Mouse (Mus musculus): Measurements from ENCODE around the gene Apol7b. TPM values are rescaled to one million over a fixed set of nuclear protein-coding genes. Genes with fewer than 3 reads are reported as not detected.
"Not testable (repeated sequence)": the region's sequence is repeated elsewhere in the genome, so short reads cannot be mapped to it uniquely, and the experiment has no call there.

Apol7b gene
- total RNA-seq, 2 experiments from 2014 or later: 0.20 to 0.99 TPM

DNA sequence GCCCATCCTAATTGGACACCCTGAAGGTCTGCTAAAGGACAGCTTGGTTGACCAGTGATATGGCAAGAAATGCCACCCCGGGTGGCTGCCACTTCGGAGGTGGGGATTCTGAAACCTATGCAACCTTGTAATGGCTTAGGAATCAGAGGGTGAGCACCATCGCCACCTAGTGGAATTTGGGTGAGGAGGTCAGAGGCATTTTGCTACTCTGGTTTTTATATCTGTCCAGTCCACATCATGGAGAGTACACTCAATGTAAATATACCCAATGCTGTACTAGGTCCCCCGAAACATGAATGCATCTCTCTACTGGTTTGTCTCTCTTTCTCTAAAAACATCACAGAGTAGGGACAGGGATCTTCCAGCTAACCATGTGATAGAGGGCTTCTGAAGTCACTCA, 34.6 kb downstream of the Apol7b start:
- intact Hi-C loops (cut with DNase I); DNase-seq; H3K27ac ChIP-seq; H3K4me3 ChIP-seq: not testable (repeated sequence)
- peak; percentile 59 for TF ChIP-seq CTCF (IDR thresholded peaks at IDR 0.05)

GRCm38 (mm10) chr15:77411035-77411434, 36.3 kb downstream of the Apol7b start, which contains the start of gene Apol9a:
Gene Apol9a (minus strand): TSS chr15:77411135.
- not testable (repeated sequence) for H3K4me3 ChIP-seq, H3K27ac ChIP-seq

GRCm38 (mm10) chr15:77406370-77406769, 40.9 kb downstream of the Apol7b start:
- intact Hi-C loops (cut with DNase I): not testable (repeated sequence)

More at GRCm38 (mm10) chr15:77411035-77411434, 36.3 kb downstream of the Apol7b start, which contains the start of gene Apol9a:
- DNase-seq; intact Hi-C loops (cut with DNase I): not testable (repeated sequence)

GRCm38 (mm10) chr15:77399027-77399426, 48.3 kb downstream of the Apol7b start, which contains the start of gene Apol7a:
Gene Apol7a (minus strand): TSS chr15:77399110.
- H3K27ac ChIP-seq; intact Hi-C loops (cut with DNase I): not testable (repeated sequence)
- peak; percentile 48 for DNase-seq

More at GRCm38 (mm10) chr15:77406370-77406769, 40.9 kb downstream of the Apol7b start:
- H3K4me3 ChIP-seq, DNase-seq, H3K27ac ChIP-seq: not testable (repeated sequence)

DNA sequence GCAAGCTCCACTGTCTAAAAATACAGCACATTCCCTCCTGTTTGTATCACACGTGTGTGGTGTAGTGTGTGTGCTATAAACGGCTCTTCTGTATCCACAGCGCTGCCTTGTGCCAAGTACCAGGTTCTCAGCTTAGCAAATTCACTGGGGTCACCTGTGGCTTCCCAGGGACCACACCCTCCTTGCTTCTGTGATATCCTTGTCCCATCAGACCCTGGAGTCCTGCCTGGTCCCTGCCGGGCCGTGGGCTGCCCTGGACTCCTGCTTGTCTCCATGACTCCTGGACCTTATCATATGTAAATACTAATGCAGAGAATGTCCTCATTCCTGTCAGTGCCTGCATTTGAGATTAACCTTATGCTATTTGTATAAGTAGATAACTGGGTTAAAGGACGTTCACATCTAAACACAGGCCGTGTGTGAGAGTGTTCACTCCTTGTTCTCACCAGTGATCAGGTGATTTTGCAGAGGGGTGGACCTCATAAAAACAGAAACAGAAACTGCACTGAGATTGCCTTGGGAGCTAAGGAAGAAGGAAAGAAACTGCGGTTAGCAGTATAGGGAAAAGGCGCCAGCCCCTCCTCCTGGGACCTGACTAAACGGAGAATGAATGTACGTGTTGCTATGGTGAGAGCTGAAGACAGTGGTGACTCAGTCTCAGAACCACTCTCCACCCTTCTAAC, 49.7 kb downstream of the Apol7b start:
- H3K27ac ChIP-seq: peak overlapping the region; percentile 40; the same call in 1 of the 2 replicates
- DNase-seq: peak; percentile 66
- intact Hi-C loops (cut with DNase I); H3K4me3 ChIP-seq: not testable (repeated sequence)

More at GRCm38 (mm10) chr15:77399027-77399426, 48.3 kb downstream of the Apol7b start, which contains the start of gene Apol7a:
- not testable (repeated sequence) for H3K4me3 ChIP-seq
- TF ChIP-seq CTCF (IDR thresholded peaks at IDR 0.05): peak; percentile 52

DNA sequence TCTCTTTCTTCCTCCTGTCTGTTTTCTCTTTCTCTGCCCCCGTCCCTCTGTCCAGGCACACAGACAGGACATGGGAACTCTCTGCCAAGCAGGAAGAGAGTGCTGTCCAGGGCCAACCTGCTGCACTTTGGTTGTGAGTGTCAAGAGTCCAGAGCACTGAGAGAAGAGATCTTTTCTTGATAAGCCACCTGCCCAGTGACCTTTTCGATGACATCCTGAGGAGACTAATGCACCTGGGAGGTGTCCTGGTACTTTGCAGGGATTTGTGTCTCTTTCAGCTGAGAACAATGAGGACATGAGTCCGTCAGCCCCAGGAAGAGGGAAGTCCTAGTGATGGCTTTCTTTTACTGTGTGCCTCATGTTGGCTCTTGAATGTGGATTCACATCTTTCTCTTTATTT, 53.5 kb downstream of the Apol7b start:
- DNase-seq; intact Hi-C loops (cut with DNase I); H3K27ac ChIP-seq; H3K4me3 ChIP-seq: not testable (repeated sequence)

DNA sequence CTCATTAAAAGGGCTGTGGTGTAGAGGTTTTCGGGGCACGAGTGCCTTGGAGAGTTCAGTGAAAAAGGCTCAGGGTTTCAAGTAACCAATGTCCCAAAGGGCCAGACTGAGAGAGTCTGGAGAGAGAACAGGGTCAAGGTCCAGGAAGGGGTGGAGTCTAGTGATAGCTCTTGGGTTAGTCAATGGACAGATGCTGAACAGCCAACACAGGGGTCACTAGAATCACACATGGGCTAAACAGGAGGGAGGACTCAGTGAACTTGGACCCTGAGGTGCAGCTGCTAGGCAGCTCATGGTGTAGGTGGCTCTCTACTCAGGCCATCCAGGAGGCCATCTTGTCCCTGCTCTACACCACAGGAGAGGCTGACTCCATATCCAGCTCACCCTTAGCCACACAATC, 59.8 kb downstream of the Apol7b start:
- Histone ChIP-seq H3K4me3 (no peak overlapping the region), H3K27ac (no peak overlapping the region)
- intact Hi-C loops (cut with DNase I): no loop called here
- TF ChIP-seq CTCF (IDR thresholded peaks at IDR 0.05): no peak
- DNase-seq: no peak

DNA sequence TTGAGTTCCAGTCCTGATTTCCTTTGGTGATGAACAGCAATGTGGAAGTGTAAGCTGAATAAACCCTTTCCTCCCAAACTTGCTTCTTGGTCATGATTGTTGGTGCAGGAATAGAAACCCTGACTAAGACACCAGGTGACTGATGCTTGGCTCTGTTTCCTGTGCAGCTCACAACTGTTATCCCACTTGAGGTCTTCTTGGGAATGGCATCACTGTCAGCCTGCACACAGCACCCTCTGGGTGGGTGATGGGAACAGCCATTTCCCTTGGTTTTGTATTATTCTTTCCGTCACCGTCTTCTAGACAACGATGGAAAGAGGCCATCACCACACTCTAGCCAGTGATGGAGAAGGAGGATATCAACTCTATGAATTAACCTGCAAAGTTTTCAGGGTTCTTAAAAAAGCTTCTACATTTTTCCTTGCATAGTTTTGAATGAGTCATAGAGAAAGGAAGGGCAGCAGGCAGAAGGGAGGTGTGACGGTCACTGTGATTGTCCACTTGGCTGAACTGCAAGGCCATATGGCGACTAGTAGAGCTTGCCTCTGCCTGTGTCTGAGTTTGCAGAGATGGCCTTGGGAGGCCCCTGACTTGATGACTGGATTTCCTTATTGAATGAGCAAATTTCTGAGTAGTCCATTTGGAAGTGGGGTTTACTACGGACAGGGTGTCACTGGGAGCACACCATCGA, 62.8 kb downstream of the Apol7b start:
- no peak for DNase-seq
- Histone ChIP-seq H3K27ac (no peak overlapping the region), H3K4me3 (no peak overlapping the region)
- intact Hi-C loops (cut with DNase I): no loop called here
- no peak for TF ChIP-seq CTCF (IDR thresholded peaks at IDR 0.05)

GRCm38 (mm10) chr15:77382880-77383279, 64.4 kb downstream of the Apol7b start:
- TF ChIP-seq CTCF (IDR thresholded peaks at IDR 0.05): no peak
- no peak overlapping the region for H3K4me3 ChIP-seq
- no peak for DNase-seq
- intact Hi-C loops (cut with DNase I): no loop called here
- no peak overlapping the region for H3K27ac ChIP-seq

DNA sequence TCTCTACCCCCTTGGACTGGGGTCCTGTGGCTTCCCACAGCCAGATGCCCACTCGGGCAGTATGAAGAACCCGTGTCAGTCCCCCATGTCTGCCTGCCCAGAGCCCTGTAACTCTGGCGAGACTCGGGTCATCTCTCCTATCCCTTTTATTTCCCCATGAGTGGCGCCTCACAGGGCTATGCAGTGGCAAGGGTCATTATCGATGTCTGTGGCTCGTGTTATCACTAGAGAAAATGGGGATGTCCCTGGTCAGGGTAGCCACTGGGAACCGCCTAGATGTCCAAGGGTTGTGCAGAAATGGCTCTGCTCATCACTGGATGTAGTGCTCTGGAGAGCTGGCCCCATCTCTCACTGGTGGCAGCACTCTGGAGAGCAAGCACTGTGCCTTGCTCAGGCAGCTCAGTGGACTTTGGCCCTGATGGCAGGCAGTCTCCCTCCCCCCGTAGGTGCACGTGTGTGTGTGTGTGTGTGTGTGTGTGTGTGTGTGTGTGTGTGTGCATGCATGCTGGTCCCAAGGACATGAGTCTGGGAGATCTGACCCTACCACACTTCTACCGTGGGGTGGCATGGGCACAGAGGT, 64.9 kb downstream of the Apol7b start:
- no peak overlapping the region for H3K27ac ChIP-seq
- intact Hi-C loops (cut with DNase I): no loop called here
- H3K4me3 ChIP-seq: no peak overlapping the region
- no peak for DNase-seq
- TF ChIP-seq CTCF (IDR thresholded peaks at IDR 0.05): no peak

GRCm38 (mm10) chr15:77381481-77381880, 65.8 kb downstream of the Apol7b start:
- intact Hi-C loops (cut with DNase I): no loop called here
- TF ChIP-seq CTCF (IDR thresholded peaks at IDR 0.05): no peak
- Histone ChIP-seq H3K4me3 (no peak overlapping the region), H3K27ac (no peak overlapping the region)
- DNase-seq: no peak

DNA sequence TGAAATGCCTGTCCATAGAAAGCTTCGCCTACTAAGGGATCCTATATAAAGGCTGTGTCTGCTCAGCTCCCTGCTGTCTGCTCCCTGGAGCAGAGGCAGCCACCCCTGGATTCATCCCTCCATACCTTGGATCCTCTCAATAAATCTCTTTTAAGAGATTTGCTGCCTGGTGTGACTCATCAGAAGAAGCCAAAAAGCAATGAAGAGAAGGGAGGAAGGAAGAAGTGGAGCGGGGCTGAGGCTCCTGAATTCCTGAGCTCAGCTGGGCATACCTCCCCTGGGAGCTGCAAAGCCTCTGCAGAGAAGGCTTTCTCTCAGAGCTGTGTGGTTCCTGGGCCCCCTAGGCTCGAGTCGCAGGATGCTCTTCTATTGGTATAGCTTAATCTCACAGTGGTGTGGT, 67.4 kb downstream of the Apol7b start:
- TF ChIP-seq CTCF (IDR thresholded peaks at IDR 0.05): no peak
- Histone ChIP-seq H3K27ac (no peak overlapping the region), H3K4me3 (no peak overlapping the region)

GRCm38 (mm10) chr15:77377419-77377818, 69.9 kb downstream of the Apol7b start:
- intact Hi-C loops (cut with DNase I): no loop called here
- no peak for TF ChIP-seq CTCF (IDR thresholded peaks at IDR 0.05)
- no peak for DNase-seq
- Histone ChIP-seq H3K4me3 (no peak overlapping the region), H3K27ac (no peak overlapping the region)

More for the DNA sequence above, 67.4 kb downstream of the Apol7b start:
- DNase-seq: no peak
- intact Hi-C loops (cut with DNase I): no loop called here

Measured in gastrocnemius, adult 2 months (tissue).